Mouse (Mus musculus): ENCODE measurements around the gene Mcoln2. TPM values are rescaled to one million over a fixed set of nuclear protein-coding genes. Genes with fewer than 3 reads are reported as not detected.

Mcoln2 gene
- polyA plus RNA-seq (2015; fragmentation: Nextera tagmentation; extraction: Ambion mirVana), result 0.91 and 2.3 TPM in 2 replicates

GRCm38 (mm10) chr3:146149156-146150057 lies at the start of gene Mcoln2:
Gene Mcoln2 (plus strand): TSS chr3:146149833.
- ATAC-seq (ENCODE audit: borderline replicate concordance, extremely low read depth, low FRiP score, low TSS enrichment), result peak; percentile 56
- Histone ChIP-seq H3K27ac (no peak within 1 kb of the TSS), H3K4me3 (peak within 1 kb of the TSS; percentile 44), H3K4me1 (peaks cover 7% of the 10 kb centered on the region; the same call in 1 of the 2 replicates), H3K9ac (peak within 1 kb of the TSS; percentile 35), H3K27me3 (peaks cover 7% of the 10 kb centered on the region; the same call in 1 of the 2 replicates), H3K36me3 (no peaks in the 10 kb centered on the region), H3K4me2 (peak within 1 kb of the TSS; percentile 94), H3K9me3 (no peaks in the 10 kb centered on the region)
- 12% methylated on average over 34 of the region's 34 CpGs for WGBS

GRCm38 (mm10) chr3:146099925-146100324 lies 49.7 kb upstream of the Mcoln2 start:
- Histone ChIP-seq H3K4me3 (no peak overlapping the region), H3K36me3 (no peaks in the 10 kb centered on the region), H3K4me2 (no peak overlapping the region), H3K9ac (no peak overlapping the region), H3K9me3 (no peaks in the 10 kb centered on the region), H3K4me1 (no peaks in the 10 kb centered on the region), H3K27me3 (no peaks in the 10 kb centered on the region), H3K27ac (no peak overlapping the region)
- ATAC-seq (ENCODE audit: borderline replicate concordance, extremely low read depth, low FRiP score, low TSS enrichment), result no peak

- Histone ChIP-seq H3K27ac (no peak overlapping the region), H3K4me2 (no peak overlapping the region), H3K27me3 (peaks cover 4% of the 10 kb centered on the region; the same call in 1 of the 2 replicates), H3K9ac (no peak overlapping the region), H3K9me3 (no peaks in the 10 kb centered on the region), H3K4me3 (no peak overlapping the region), H3K4me1 (0 out of 2 replicates have a peak, but pooled peaks cover 1% of the 10 kb centered on the region), H3K36me3 (no peaks in the 10 kb centered on the region)
- ATAC-seq (ENCODE audit: borderline replicate concordance, extremely low read depth, low FRiP score, low TSS enrichment), result no peak
- WGBS, result 50% methylated on average over 6 of the region's 6 CpGs
These were observed 47.6 kb upstream of the Mcoln2 start for GRCm38 (mm10) chr3:146102049-146102448.

GRCm38 (mm10) chr3:146107116-146107849 lies 42.4 kb upstream of the Mcoln2 start:
- ATAC-seq (ENCODE audit: borderline replicate concordance, extremely low read depth, low FRiP score, low TSS enrichment), result peak; percentile 31; the same call in 1 of the 2 replicates
- 3% methylated on average over 18 of the region's 18 CpGs for WGBS
- Histone ChIP-seq H3K36me3 (no peaks in the 10 kb centered on the region), H3K9me3 (no peaks in the 10 kb centered on the region), H3K4me2 (peak overlapping the region; percentile 85), H3K4me3 (peak overlapping the region; percentile 47), H3K4me1 (0 out of 2 replicates have a peak, but pooled peaks cover 6% of the 10 kb centered on the region), H3K9ac (peak overlapping the region; percentile 3), H3K27me3 (peaks cover 7% of the 10 kb centered on the region; the same call in 1 of the 2 replicates), H3K27ac (no peak overlapping the region)

GRCm38 (mm10) chr3:146107921-146108571 lies 41.6 kb upstream of the Mcoln2 start, which contains the start of gene Wdr63:
Gene Wdr63 (minus strand): TSS chr3:146108130.
- Histone ChIP-seq H3K27ac (no peak within 1 kb of the TSS), H3K4me1 (0 out of 2 replicates have a peak, but pooled peaks cover 6% of the 10 kb centered on the region), H3K4me2 (peak within 1 kb of the TSS; percentile 85), H3K9me3 (no peaks in the 10 kb centered on the region), H3K4me3 (peak within 1 kb of the TSS; percentile 47), H3K36me3 (no peaks in the 10 kb centered on the region), H3K9ac (peak within 1 kb of the TSS; percentile 3), H3K27me3 (peaks cover 7% of the 10 kb centered on the region; the same call in 1 of the 2 replicates)
- 12% methylated on average over 18 of the region's 18 CpGs for WGBS
- ATAC-seq (ENCODE audit: borderline replicate concordance, extremely low read depth, low FRiP score, low TSS enrichment), result peak; percentile 94

GRCm38 (mm10) chr3:146108945-146109344 lies 40.7 kb upstream of the Mcoln2 start:
- H3K9me3 ChIP-seq, result no peaks in the 10 kb centered on the region
- no peak overlapping the region for H3K27ac ChIP-seq
- H3K4me2 ChIP-seq, result no peak overlapping the region
- H3K4me3 ChIP-seq, result no peak overlapping the region
- H3K4me1 ChIP-seq, result 0 out of 2 replicates have a peak, but pooled peaks cover 6% of the 10 kb centered on the region
- H3K27me3 ChIP-seq, result peaks cover 7% of the 10 kb centered on the region; the same call in 1 of the 2 replicates
- WGBS, result 61% methylated on average over 2 of the region's 2 CpGs
- H3K9ac ChIP-seq, result no peak overlapping the region
- H3K36me3 ChIP-seq, result no peaks in the 10 kb centered on the region
- ATAC-seq (ENCODE audit: borderline replicate concordance, extremely low read depth, low FRiP score, low TSS enrichment), result no peak

- H3K4me2 ChIP-seq, result no peak overlapping the region
- WGBS, result 68% methylated on average over 2 of the region's 2 CpGs
- H3K9me3 ChIP-seq, result no peaks in the 10 kb centered on the region
- 0 out of 2 replicates have a peak, but pooled peaks cover 6% of the 10 kb centered on the region for H3K4me1 ChIP-seq
- no peaks in the 10 kb centered on the region for H3K36me3 ChIP-seq
- H3K9ac ChIP-seq, result no peak overlapping the region
- H3K27ac ChIP-seq, result no peak overlapping the region
- peaks cover 7% of the 10 kb centered on the region; the same call in 1 of the 2 replicates for H3K27me3 ChIP-seq
- ATAC-seq (ENCODE audit: borderline replicate concordance, extremely low read depth, low FRiP score, low TSS enrichment), result no peak
- no peak overlapping the region for H3K4me3 ChIP-seq
These were observed 39.3 kb upstream of the Mcoln2 start for GRCm38 (mm10) chr3:146110358-146110757.

DNA sequence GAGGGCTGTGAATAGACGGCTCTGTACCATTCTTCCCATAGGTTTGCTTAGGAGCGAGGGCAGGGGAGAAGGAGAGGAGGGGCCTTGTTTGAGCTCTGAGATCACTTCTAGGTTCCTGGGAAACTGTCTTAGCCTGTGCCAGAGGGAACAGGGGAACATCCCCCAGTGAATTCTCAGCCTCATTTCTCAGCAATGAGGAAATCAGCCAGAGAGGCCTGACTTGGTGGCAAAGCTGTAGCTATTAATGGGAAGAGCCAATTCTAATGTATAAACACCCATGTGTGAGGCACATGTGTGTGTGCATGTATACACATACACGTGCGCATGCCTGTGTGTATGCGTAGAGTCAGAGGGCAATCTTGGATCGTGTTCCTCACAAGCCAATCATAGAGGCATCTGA lies 38.7 kb upstream of the Mcoln2 start:
- Histone ChIP-seq H3K4me1 (0 out of 2 replicates have a peak, but pooled peaks cover 6% of the 10 kb centered on the region), H3K9ac (no peak overlapping the region), H3K27me3 (peaks cover 7% of the 10 kb centered on the region; the same call in 1 of the 2 replicates), H3K9me3 (no peaks in the 10 kb centered on the region), H3K36me3 (no peaks in the 10 kb centered on the region), H3K4me3 (no peak overlapping the region), H3K4me2 (no peak overlapping the region), H3K27ac (no peak overlapping the region)
- ATAC-seq (ENCODE audit: borderline replicate concordance, extremely low read depth, low FRiP score, low TSS enrichment), result no peak
- WGBS, result 51% methylated on average over 6 of the region's 6 CpGs

DNA sequence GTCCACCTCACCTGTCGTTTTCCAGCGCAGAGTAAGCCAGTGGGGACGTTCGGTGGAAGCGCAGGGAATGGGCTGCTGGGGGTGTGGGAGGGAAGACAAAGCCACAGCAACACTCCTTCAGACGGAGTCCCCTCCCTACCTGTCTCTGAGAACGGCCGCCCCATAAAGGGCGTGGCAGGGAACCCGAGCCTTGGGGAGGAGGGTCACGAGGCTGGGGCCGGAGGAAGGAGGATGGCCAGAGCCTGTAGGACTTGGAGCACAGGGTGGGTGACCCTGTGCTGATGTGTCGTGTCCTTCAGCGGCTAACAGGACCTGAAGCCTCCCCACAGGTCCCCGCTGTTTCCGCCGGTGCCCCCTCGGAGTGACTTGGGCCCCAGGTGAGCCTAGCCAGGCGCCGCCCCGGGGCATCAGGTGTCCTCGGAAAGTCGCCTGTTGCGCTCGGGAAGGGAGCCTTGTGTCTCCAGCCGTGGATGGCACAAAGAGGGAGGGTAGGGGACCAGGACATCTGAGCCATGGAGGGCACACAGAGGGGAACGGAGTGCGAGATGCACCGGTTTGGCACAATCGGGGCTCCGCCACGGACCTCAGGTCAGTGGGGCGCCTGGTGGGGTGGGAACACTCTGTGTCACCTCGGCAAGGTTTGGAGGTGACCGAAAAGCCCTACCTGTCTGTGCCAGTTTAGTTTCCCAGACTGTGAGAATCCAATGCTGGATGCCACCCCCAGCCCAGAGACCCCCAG lies 32.2 kb upstream of the Mcoln2 start, which contains the start of gene Mcoln3:
Gene Mcoln3, plus strand, starts transcription at position 193 of the 739 bp plus-strand sequence.
- peak; percentile 60 for ATAC-seq (ENCODE audit: borderline replicate concordance, extremely low read depth, low FRiP score, low TSS enrichment)
- H3K27me3 ChIP-seq, result peaks cover 19% of the 10 kb centered on the region
- no peaks in the 10 kb centered on the region for H3K9me3 ChIP-seq
- peak within 1 kb of the TSS; percentile 32 for H3K4me3 ChIP-seq
- H3K4me2 ChIP-seq, result peak within 1 kb of the TSS; percentile 63
- 8% methylated on average over 35 of the region's 35 CpGs for WGBS
- peaks cover 12% of the 10 kb centered on the region; the same call in 1 of the 2 replicates for H3K4me1 ChIP-seq
- no peak within 1 kb of the TSS for H3K9ac ChIP-seq
- no peak within 1 kb of the TSS for H3K27ac ChIP-seq
- no peaks in the 10 kb centered on the region for H3K36me3 ChIP-seq

- H3K9ac ChIP-seq, result no peak overlapping the region
- 55% methylated on average over 9 of the region's 9 CpGs for WGBS
- H3K4me3 ChIP-seq, result no peak overlapping the region
- no peaks in the 10 kb centered on the region for H3K9me3 ChIP-seq
- H3K4me1 ChIP-seq, result peaks cover 12% of the 10 kb centered on the region; the same call in 1 of the 2 replicates
- H3K36me3 ChIP-seq, result no peaks in the 10 kb centered on the region
- no peak overlapping the region for H3K27ac ChIP-seq
- ATAC-seq (ENCODE audit: borderline replicate concordance, extremely low read depth, low FRiP score, low TSS enrichment), result peak; percentile 4; the same call in 1 of the 2 replicates
- peaks cover 19% of the 10 kb centered on the region for H3K27me3 ChIP-seq
- H3K4me2 ChIP-seq, result peak overlapping the region; percentile 63; the same call in 1 of the 2 replicates
These were observed 31.6 kb upstream of the Mcoln2 start for GRCm38 (mm10) chr3:146117997-146118457.

Data from lung, embryonic 15.5 days (tissue).